Mouse (Mus musculus): ENCODE data around the gene Ranbp9.

- TF ChIP-seq CHD1 (IDR thresholded peaks at IDR 0.05; ENCODE audit: low read depth, low read length) (no peak), RAD21 (IDR thresholded peaks at IDR 0.05; ENCODE audit: low read depth, low read length) (no peak), ELF1 (IDR thresholded peaks at IDR 0.05; ENCODE audit: low read depth, low read length) (no peak), POLR2A (IDR thresholded peaks at IDR 0.05; ENCODE audit: control insufficient read depth in 1 of 2, insufficient read depth in 1 of 2, low read depth in 1 of 2, low read length in 2 of 2, poor library complexity in 1 of 2) (no peak), MAFK (IDR thresholded peaks at IDR 0.05; ENCODE audit: borderline replicate concordance, low read depth, low read length) (no peak), GATA1 (IDR thresholded peaks at IDR 0.05; ENCODE audit: low read depth, low read length) (no peak), CTCF (IDR thresholded peaks at IDR 0.05 in 2 of 3, conservative IDR thresholded peaks at IDR 0.05 in 1 of 3; ENCODE audit: control insufficient read depth in 1 of 3, insufficient read depth in 1 of 3, low read depth in 2 of 3, low read length in 3 of 3, poor library complexity in 1 of 3, severe bottlenecking in 1 of 3) (no peak), MXI1 (IDR thresholded peaks at IDR 0.05; ENCODE audit: low read depth, low read length) (no peak)
Observed at GRCm38 (mm10) chr13:43362353-43362752, 118.7 kb downstream of the Ranbp9 start.
